Mouse (Mus musculus) embryonic facial prominence, embryonic 10.5 days (tissue): Measurements from ENCODE around the gene Gm49358. TPM values are rescaled to one million over a fixed set of nuclear protein-coding genes. Genes with fewer than 3 reads are reported as not detected.

Source experiments
- DNase-seq: peaks from one replicate; pipeline ENCODE4 v3.0.0-alpha.2; 2017; ENCODE audit warnings: low spot score
- H3K27ac ChIP-seq: fragments of 300-500 bp; sonication (generic); replicated peaks from 2 replicates; pipeline ENCODE4 v1.5.1; 2016; ENCODE audit warnings: mild to moderate bottlenecking
- H3K27me3 ChIP-seq: fragments of 300-500 bp; sonication (generic); replicated peaks from 2 replicates; pipeline ENCODE4 v1.6.1; 2016; ENCODE audit warnings: low read depth, mild to moderate bottlenecking; ENCODE audit not compliant: poor library complexity, severe bottlenecking
- H3K36me3 ChIP-seq: fragments of 300-500 bp; sonication (generic); replicated peaks from 2 replicates; pipeline ENCODE4 v1.6.1; 2016; ENCODE audit warnings: mild to moderate bottlenecking, moderate library complexity
- H3K4me1 ChIP-seq: fragments of 300-500 bp; sonication (generic); 2 replicates; pipeline ENCODE4 v1.6.1; 2016
- H3K4me3 ChIP-seq: fragments of 300-500 bp; sonication (generic); 2 replicates; pipeline ENCODE4 v1.5.1; 2016; ENCODE audit warnings: mild to moderate bottlenecking, moderate library complexity
- H3K9me3 ChIP-seq: fragments of 300-500 bp; sonication (generic); 2 replicates; pipeline ENCODE4 v1.6.1; 2016; ENCODE audit warnings: mild to moderate bottlenecking
- WGBS: fragments of 180-500 bp; shearing (Covaris S2); methylation state at CpG from one replicate; pipeline ENCODE4 v1.1.7; 2016; 5-methylcytosine and 5-hydroxymethylcytosine counted together
- polyA plus RNA-seq: library from polyadenylated mRNA; unstranded; fragments of >200 nt; fragmentation: Nextera tagmentation; extraction: Ambion mirVana; gene quantifications from 2 replicates; pipeline ENCODE4 v1.2.1, GENCODE M21; 2016

Gm49358 gene
- polyA plus RNA-seq, 1 experiment from 2014 or later = not detected

DNA sequence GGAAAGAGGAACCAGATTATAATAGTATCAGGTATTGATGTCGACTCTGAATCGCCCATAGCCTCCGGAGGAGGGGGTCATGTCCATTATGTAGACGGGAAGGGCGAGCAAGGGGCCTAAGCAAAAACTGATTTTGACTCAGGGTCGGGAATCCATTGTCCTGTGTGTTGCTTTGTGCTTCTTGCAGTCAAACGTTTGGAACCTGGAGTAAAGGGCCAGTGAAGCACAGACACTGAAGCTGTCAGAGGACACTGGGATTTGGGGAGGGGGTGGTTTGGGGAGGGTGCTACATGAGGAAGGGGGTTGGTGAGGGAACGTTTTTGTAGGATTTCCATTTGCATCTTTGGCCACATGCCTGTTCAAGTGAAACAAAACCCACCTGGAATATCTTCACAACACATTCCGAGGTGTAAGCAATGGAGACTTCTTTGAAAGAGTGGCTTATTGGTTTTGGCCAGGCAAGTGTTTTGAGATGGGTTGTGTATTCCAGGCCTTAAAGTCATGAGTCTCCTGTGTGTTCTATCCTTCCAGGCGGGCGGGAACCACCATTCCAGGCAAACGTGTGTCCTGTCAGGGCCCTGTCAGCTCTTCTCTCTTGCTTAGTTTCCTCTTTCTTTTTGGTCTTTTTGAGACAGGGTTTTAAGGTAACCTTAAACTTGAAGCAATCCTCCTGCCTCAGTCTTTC is 16.2 kb downstream of the Gm49358 start:
- Histone ChIP-seq H3K36me3 (no peaks in the 10 kb centered on the region), H3K27me3 (peaks cover 23% of the 10 kb centered on the region), H3K4me3 (peak overlapping the region; percentile 81), H3K4me1 (peaks cover 54% of the 10 kb centered on the region), H3K27ac (peak overlapping the region; percentile 89; the same call in 1 of the 2 replicates), H3K9me3 (no peaks in the 10 kb centered on the region)
- peak; percentile 19 for DNase-seq
- 17% methylated on average over 12 of the region's 12 CpGs for WGBS

DNA sequence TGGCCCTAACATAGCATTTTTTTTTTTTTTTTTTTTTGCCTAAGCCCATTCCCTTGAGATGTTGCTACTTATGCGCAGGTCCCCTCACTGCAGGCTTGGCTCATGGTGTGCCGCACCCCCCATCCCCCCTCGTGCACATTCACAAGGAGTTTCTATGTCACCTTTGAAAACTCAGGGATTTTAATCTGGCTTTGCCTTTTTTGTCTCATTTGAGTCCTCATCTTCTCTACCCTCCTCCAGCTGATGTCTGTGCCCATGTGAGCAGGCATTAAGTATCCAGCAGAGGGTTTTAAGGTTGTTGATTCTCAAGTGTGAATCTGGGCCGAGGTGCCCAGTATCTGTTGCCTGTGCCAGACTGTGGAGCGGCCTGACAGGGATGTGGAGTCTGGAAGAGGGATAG is 17.9 kb downstream of the Gm49358 start:
- Histone ChIP-seq H3K4me1 (peaks cover 49% of the 10 kb centered on the region), H3K36me3 (no peaks in the 10 kb centered on the region), H3K27ac (peak overlapping the region; percentile 30), H3K27me3 (peaks cover 23% of the 10 kb centered on the region), H3K4me3 (no peak overlapping the region), H3K9me3 (no peaks in the 10 kb centered on the region)
- 33% methylated on average over 5 of the region's 5 CpGs for WGBS
- DNase-seq = no peak

GRCm38 (mm10) chr10:86782656-86783055 is 18.9 kb downstream of the Gm49358 start:
- Histone ChIP-seq H3K27ac (no peak overlapping the region), H3K27me3 (peaks cover 21% of the 10 kb centered on the region), H3K4me1 (peaks cover 45% of the 10 kb centered on the region), H3K4me3 (no peak overlapping the region), H3K36me3 (no peaks in the 10 kb centered on the region), H3K9me3 (no peaks in the 10 kb centered on the region)
- no peak for DNase-seq
- WGBS = 56% methylated on average over 5 of the region's 5 CpGs

DNA sequence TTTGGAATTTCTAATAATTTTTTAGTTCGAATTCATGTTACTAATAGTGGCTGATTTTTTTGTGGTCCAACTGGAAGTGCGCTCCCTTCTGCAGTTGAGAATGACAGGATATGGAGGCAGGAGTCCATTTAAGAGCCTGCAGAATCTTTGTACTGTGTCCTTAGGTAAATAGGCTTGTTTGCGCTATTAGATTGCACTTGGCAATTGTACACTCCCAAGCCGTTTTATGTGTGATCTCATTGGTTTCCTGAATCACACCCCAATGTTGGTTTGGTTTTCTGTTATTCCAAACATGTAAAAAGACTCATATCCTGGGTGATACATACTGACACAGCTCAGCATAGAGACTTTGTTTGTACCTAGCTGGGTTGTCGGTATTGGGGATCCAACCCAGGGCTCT is 19.8 kb downstream of the Gm49358 start:
- 84% methylated on average over 5 of the region's 5 CpGs for WGBS
- Histone ChIP-seq H3K9me3 (no peaks in the 10 kb centered on the region), H3K27me3 (peaks cover 17% of the 10 kb centered on the region), H3K4me1 (peaks cover 46% of the 10 kb centered on the region), H3K36me3 (no peaks in the 10 kb centered on the region), H3K27ac (no peak overlapping the region), H3K4me3 (no peak overlapping the region)
- no peak for DNase-seq

- no peak for DNase-seq
- H3K4me1 ChIP-seq = peaks cover 44% of the 10 kb centered on the region
- H3K4me3 ChIP-seq = no peak overlapping the region
- no peaks in the 10 kb centered on the region for H3K36me3 ChIP-seq
- H3K27ac ChIP-seq = no peak overlapping the region
- H3K9me3 ChIP-seq = no peaks in the 10 kb centered on the region
- WGBS = 79% methylated on average over 5 of the region's 5 CpGs
- H3K27me3 ChIP-seq = peaks cover 17% of the 10 kb centered on the region
These were observed 20.4 kb downstream of the Gm49358 start for GRCm38 (mm10) chr10:86784126-86784675.

- H3K27me3 ChIP-seq = peaks cover 9% of the 10 kb centered on the region
- H3K9me3 ChIP-seq = no peaks in the 10 kb centered on the region
- no peak overlapping the region for H3K4me3 ChIP-seq
- DNase-seq = no peak
- H3K4me1 ChIP-seq = peaks cover 33% of the 10 kb centered on the region
- H3K27ac ChIP-seq = no peak overlapping the region
- H3K36me3 ChIP-seq = no peaks in the 10 kb centered on the region
- WGBS = 78% methylated on average over 2 of the region's 2 CpGs
These were observed 21.6 kb downstream of the Gm49358 start for GRCm38 (mm10) chr10:86785396-86785795.

DNA sequence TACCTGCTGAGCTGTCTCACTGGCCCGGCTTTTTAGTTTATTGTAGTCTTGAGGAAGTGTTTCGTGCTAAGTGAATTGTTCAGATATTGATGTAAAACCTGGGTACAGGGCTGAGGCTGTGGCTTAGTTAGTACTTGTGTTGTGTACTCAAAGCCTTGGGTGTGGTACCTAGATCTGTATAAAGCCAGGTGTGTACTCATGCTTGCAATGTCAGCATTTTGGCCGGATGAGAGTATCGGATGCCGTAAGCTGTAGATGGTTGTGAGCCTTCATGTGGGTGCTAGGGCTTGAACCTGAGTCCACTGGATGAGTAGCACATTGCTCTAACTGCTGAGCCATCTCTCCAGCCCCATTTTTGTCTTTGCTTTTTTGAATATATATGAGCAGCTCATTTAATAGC is 22.3 kb downstream of the Gm49358 start:
- WGBS = 93% methylated on average over 5 of the region's 5 CpGs
- DNase-seq = no peak
- Histone ChIP-seq H3K27ac (no peak overlapping the region), H3K36me3 (no peaks in the 10 kb centered on the region), H3K27me3 (peaks cover 2% of the 10 kb centered on the region), H3K4me1 (peaks cover 33% of the 10 kb centered on the region), H3K4me3 (no peak overlapping the region), H3K9me3 (no peaks in the 10 kb centered on the region)

DNA sequence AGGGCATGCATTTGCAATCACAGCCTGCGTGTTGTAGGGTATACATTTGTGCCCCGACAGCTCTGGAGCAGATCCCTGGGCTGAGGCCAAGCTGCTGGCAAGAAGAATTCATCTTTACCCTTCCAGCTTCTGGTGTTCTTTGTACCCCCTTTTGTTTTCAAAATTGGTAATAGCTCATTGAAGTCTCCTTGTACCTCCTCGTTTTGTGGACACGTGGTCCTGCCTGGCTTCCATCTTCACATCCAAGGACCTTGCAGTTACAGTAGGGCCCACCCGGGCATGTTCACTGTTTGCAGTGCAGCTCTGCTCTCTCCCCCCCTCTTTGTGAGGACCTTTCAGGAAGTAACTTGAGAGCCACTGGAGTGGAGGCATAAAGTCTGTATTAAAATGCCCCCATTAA is 24.4 kb downstream of the Gm49358 start:
- H3K27ac ChIP-seq = no peak overlapping the region; the same call in 1 of the 2 replicates
- no peak overlapping the region for H3K4me3 ChIP-seq
- no peaks in the 10 kb centered on the region for H3K9me3 ChIP-seq
- no peaks in the 10 kb centered on the region for H3K27me3 ChIP-seq
- H3K4me1 ChIP-seq = peaks cover 17% of the 10 kb centered on the region
- no peaks in the 10 kb centered on the region for H3K36me3 ChIP-seq
- 56% methylated on average over 5 of the region's 5 CpGs for WGBS
- no peak for DNase-seq

DNA sequence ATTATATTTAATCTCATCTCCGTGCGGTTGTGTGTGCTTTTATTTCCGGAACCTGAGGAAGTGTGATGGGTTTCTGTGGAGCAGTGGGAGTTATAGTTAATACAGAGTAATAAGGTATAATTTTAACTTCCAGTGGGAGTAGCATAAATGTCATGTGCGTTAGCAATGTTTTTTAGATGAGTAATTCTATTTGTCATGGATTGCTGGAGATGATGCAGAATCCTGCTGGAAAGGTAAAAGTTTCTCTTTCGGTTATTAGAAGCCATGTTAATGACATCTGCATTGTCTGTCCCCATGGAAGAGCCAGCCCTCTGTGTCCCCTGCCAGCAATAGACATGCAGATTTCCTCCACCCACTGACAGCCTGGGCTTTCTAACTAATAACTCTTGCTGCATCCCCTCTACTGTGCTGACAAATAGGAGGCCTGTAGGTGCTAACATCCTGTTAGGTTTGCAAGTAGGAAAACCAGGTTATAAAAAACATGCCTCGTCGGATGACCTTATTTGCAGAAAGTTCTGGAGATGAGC is 25.4 kb downstream of the Gm49358 start:
- no peak for DNase-seq
- WGBS = 85% methylated on average over 7 of the region's 7 CpGs
- Histone ChIP-seq H3K4me3 (no peak overlapping the region), H3K27ac (no peak overlapping the region), H3K27me3 (no peaks in the 10 kb centered on the region), H3K36me3 (no peaks in the 10 kb centered on the region), H3K4me1 (peaks cover 23% of the 10 kb centered on the region), H3K9me3 (no peaks in the 10 kb centered on the region)

DNA sequence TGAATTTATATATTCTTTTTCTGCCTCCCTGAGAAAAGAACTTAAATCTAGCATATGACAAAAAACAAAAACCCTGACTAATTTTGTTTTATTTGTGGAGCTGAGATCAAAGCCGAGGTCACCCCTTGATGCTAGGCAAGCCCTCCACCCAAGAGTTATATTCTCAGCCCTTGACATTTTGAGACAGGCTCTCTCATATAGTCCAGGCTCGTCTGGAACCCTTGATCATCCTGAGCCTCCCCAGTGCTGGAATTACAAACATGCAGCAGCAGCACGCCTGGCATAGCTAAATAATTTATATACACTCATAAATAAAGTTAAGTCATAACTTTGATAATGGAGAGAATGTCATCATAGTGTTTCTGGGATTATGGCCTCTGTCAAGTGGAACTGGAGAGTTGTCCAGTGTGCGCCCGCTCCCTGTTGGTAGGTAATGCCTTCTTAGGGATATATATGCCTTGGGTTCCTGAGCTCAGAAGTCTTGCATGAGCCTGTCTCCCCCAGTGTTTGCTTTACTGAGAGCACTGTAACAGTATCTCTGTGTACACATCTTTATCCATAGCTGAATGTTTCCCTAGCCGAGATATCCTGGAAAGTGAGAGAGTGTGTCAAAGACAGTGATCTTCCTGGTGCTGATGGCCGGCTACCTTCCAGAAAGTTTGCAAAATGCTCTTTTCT is 27.9 kb downstream of the Gm49358 start:
- WGBS = 79% methylated on average over 7 of the region's 7 CpGs
- Histone ChIP-seq H3K4me3 (no peak overlapping the region), H3K27ac (no peak overlapping the region), H3K27me3 (no peaks in the 10 kb centered on the region), H3K9me3 (no peaks in the 10 kb centered on the region), H3K36me3 (no peaks in the 10 kb centered on the region), H3K4me1 (peaks cover 21% of the 10 kb centered on the region)
- DNase-seq = no peak

- 77% methylated on average over 2 of the region's 2 CpGs for WGBS
- Histone ChIP-seq H3K27me3 (no peaks in the 10 kb centered on the region), H3K9me3 (no peaks in the 10 kb centered on the region), H3K4me1 (peaks cover 12% of the 10 kb centered on the region), H3K4me3 (no peak overlapping the region), H3K27ac (no peak overlapping the region), H3K36me3 (no peaks in the 10 kb centered on the region)
- no peak for DNase-seq
These were observed 29.8 kb downstream of the Gm49358 start for GRCm38 (mm10) chr10:86793509-86793951.

DNA sequence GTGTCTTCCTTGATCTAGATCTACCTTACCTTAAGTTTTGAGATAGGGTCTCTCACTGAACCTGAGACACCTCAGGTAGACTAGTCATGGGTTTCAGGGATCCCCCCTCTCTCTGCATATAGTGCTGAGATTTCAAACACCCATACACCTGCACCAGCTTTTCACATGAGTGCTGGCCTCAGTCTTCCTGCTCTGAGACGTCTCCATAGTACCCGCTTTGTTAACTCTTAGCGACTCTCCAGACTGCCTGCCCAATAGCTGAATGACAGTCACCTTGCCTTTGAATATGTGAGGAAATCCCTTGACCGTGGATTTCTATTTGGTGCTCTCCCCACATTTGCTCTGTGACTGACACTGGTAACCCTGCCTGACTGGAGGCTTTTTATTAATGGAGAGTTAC is 30.4 kb downstream of the Gm49358 start:
- Histone ChIP-seq H3K4me3 (no peak overlapping the region), H3K9me3 (no peaks in the 10 kb centered on the region), H3K27me3 (no peaks in the 10 kb centered on the region), H3K4me1 (peaks cover 9% of the 10 kb centered on the region), H3K36me3 (no peaks in the 10 kb centered on the region), H3K27ac (no peak overlapping the region)
- no peak for DNase-seq
- WGBS = 90% methylated on average over 4 of the region's 4 CpGs
